Mouse (Mus musculus): ENCODE data around the gene Ifna4. TPM values are rescaled to one million over a fixed set of nuclear protein-coding genes. Genes with fewer than 3 reads are reported as not detected.

Gene Ifna4
- total and polyA plus RNA-seq, 2 experiments from 2014 or later: not detected

GRCm38 (mm10) chr4:88865011-88865569, 23.4 kb downstream of the Ifna4 start:
- no peak overlapping the region for H3K27ac ChIP-seq
- H3K4me3 ChIP-seq (ENCODE audit: low read length): no peak overlapping the region
- no peak for TF ChIP-seq CTCF (IDR thresholded peaks at IDR 0.05; ENCODE audit: low read depth)
- H3K36me3 ChIP-seq (ENCODE audit: insufficient read depth, low read length): no peaks in the 10 kb centered on the region
- H3K9ac ChIP-seq (replicated peaks; ENCODE audit: low read length): no peak overlapping the region
- H3K4me1 ChIP-seq (ENCODE audit: insufficient read depth, low read length): no peaks in the 10 kb centered on the region
- no peaks in the 10 kb centered on the region for H3K9me3 ChIP-seq (ENCODE audit: low read length)
- ATAC-seq (no peak), DNase-seq (ENCODE audit: low spot score) (no peak)
- H3K27me3 ChIP-seq (ENCODE audit: insufficient read depth, low read length): no peaks in the 10 kb centered on the region
- no peak overlapping the region for H3K4me2 ChIP-seq (ENCODE audit: low read depth, low read length)
- WGBS: 52% methylated on average over 6 of the region's 6 CpGs

- Histone ChIP-seq H3K27me3 (ENCODE audit: insufficient read depth, low read length) (no peaks in the 10 kb centered on the region), H3K36me3 (ENCODE audit: insufficient read depth, low read length) (no peaks in the 10 kb centered on the region), H3K4me2 (ENCODE audit: low read depth, low read length) (peak overlapping the region; percentile 97), H3K27ac (no peak overlapping the region), H3K9ac (replicated peaks; ENCODE audit: low read length) (peak overlapping the region; percentile 53; the same call in 1 of the 2 replicates), H3K4me1 (ENCODE audit: insufficient read depth, low read length) (no peaks in the 10 kb centered on the region), H3K4me3 (ENCODE audit: low read length) (peak overlapping the region; percentile 51), H3K9me3 (ENCODE audit: low read length) (no peaks in the 10 kb centered on the region)
- TF ChIP-seq CTCF (IDR thresholded peaks at IDR 0.05; ENCODE audit: low read depth): peak; percentile 93
- ATAC-seq: peak; percentile 75
- peak; percentile 75 for DNase-seq (ENCODE audit: low spot score)
- 0% methylated on average over 8 of the region's 8 CpGs for WGBS
These were observed 25.8 kb downstream of the Ifna4 start for GRCm38 (mm10) chr4:88867366-88867925.

GRCm38 (mm10) chr4:88867926-88868911, 26.6 kb downstream of the Ifna4 start:
- 7% methylated on average over 31 of the region's 31 CpGs for WGBS
- peak; percentile 85 for ATAC-seq
- H3K4me1 ChIP-seq (ENCODE audit: insufficient read depth, low read length): no peaks in the 10 kb centered on the region
- no peak for TF ChIP-seq CTCF (IDR thresholded peaks at IDR 0.05; ENCODE audit: low read depth)
- DNase-seq (ENCODE audit: low spot score): peak; percentile 66
- no peaks in the 10 kb centered on the region for H3K27me3 ChIP-seq (ENCODE audit: insufficient read depth, low read length)
- no peaks in the 10 kb centered on the region for H3K9me3 ChIP-seq (ENCODE audit: low read length)
- peak overlapping the region; percentile 53 for H3K9ac ChIP-seq (replicated peaks; ENCODE audit: low read length)
- peak overlapping the region; percentile 51 for H3K4me3 ChIP-seq (ENCODE audit: low read length)
- peak overlapping the region; percentile 97 for H3K4me2 ChIP-seq (ENCODE audit: low read depth, low read length)
- no peaks in the 10 kb centered on the region for H3K36me3 ChIP-seq (ENCODE audit: insufficient read depth, low read length)
- H3K27ac ChIP-seq: no peak overlapping the region

GRCm38 (mm10) chr4:88872691-88873090, 31.0 kb downstream of the Ifna4 start:
- 0% methylated on average over 2 of the region's 2 CpGs for whole genome bisulfite sequencing
- ATAC-seq (no peak), DNase-seq (ENCODE audit: low spot score) (peak; percentile 79)
- Histone ChIP-seq H3K4me3 (ENCODE audit: low read length) (no peak overlapping the region), H3K36me3 (ENCODE audit: insufficient read depth, low read length) (no peaks in the 10 kb centered on the region), H3K4me1 (ENCODE audit: insufficient read depth, low read length) (no peaks in the 10 kb centered on the region), H3K27ac (no peak overlapping the region), H3K27me3 (ENCODE audit: insufficient read depth, low read length) (no peaks in the 10 kb centered on the region), H3K9me3 (ENCODE audit: low read length) (no peaks in the 10 kb centered on the region), H3K4me2 (ENCODE audit: low read depth, low read length) (no peak overlapping the region), H3K9ac (replicated peaks; ENCODE audit: low read length) (no peak overlapping the region)
- TF ChIP-seq CTCF (IDR thresholded peaks at IDR 0.05; ENCODE audit: low read depth): peak; percentile 75

GRCm38 (mm10) chr4:88875435-88876095, 33.9 kb downstream of the Ifna4 start:
- no peak for TF ChIP-seq CTCF (IDR thresholded peaks at IDR 0.05; ENCODE audit: low read depth)
- H3K27ac ChIP-seq: no peak overlapping the region
- 63% methylated on average over 4 of the region's 4 CpGs for WGBS
- H3K9ac ChIP-seq (replicated peaks; ENCODE audit: low read length): no peak overlapping the region
- no peaks in the 10 kb centered on the region for H3K36me3 ChIP-seq (ENCODE audit: insufficient read depth, low read length)
- H3K4me2 ChIP-seq (ENCODE audit: low read depth, low read length): no peak overlapping the region
- H3K9me3 ChIP-seq (ENCODE audit: low read length): no peaks in the 10 kb centered on the region
- H3K4me1 ChIP-seq (ENCODE audit: insufficient read depth, low read length): no peaks in the 10 kb centered on the region
- no peak overlapping the region for H3K4me3 ChIP-seq (ENCODE audit: low read length)
- no peaks in the 10 kb centered on the region for H3K27me3 ChIP-seq (ENCODE audit: insufficient read depth, low read length)
- ATAC-seq: no peak
- DNase-seq (ENCODE audit: low spot score): no peak

GRCm38 (mm10) chr4:88876520-88876919, 34.9 kb downstream of the Ifna4 start:
- Histone ChIP-seq H3K9ac (replicated peaks; ENCODE audit: low read length) (no peak overlapping the region), H3K27ac (no peak overlapping the region), H3K4me1 (ENCODE audit: insufficient read depth, low read length) (no peaks in the 10 kb centered on the region), H3K9me3 (ENCODE audit: low read length) (no peaks in the 10 kb centered on the region), H3K27me3 (ENCODE audit: insufficient read depth, low read length) (no peaks in the 10 kb centered on the region), H3K4me3 (ENCODE audit: low read length) (no peak overlapping the region), H3K36me3 (ENCODE audit: insufficient read depth, low read length) (no peaks in the 10 kb centered on the region), H3K4me2 (ENCODE audit: low read depth, low read length) (no peak overlapping the region)
- no peak for DNase-seq (ENCODE audit: low spot score)
- WGBS: 86% methylated on average over 4 of the region's 4 CpGs
- TF ChIP-seq CTCF (IDR thresholded peaks at IDR 0.05; ENCODE audit: low read depth): no peak
- no peak for ATAC-seq

All from hindbrain, postnatal 0 days (tissue).